Mouse (Mus musculus): ENCODE data around the gene Dnpep. TPM values are rescaled to one million over a fixed set of nuclear protein-coding genes. Genes with fewer than 3 reads are reported as not detected.

Gene Dnpep
- polyA plus RNA-seq (2012; fragmentation: generic; extraction: Trizol): 134 TPM
- long read RNA-seq, experiment 1, transcript Dnpep-209 (14 exons, 1,862 nt): minor isoform, 22 of 173 reads
- long read RNA-seq, experiment 1, transcript Dnpep-202 (15 exons, 1,571 nt): minor isoform, 54 of 173 reads
- long read RNA-seq, experiment 1, transcript Dnpep-201 (15 exons, 2,488 nt): major isoform, 61 of 173 reads
- long read RNA-seq, experiment 1, partial matches to known transcripts: 21 of 173 reads
- long read RNA-seq, experiment 1, other reads (novel, unspliced or antisense): 15 of 173 reads
- long read RNA-seq, experiment 2, transcript Dnpep-201 (15 exons, 2,488 nt): minor isoform, 104 of 335 reads
- long read RNA-seq, experiment 2, transcript Dnpep-202 (15 exons, 1,571 nt): major isoform, 128 of 335 reads
- long read RNA-seq, experiment 2, transcript Dnpep-209 (14 exons, 1,862 nt): minor isoform, 85 of 335 reads
- long read RNA-seq, experiment 2, partial matches to known transcripts: 1 of 335 reads
- long read RNA-seq, experiment 2, other reads (novel, unspliced or antisense): 17 of 335 reads

GRCm38 (mm10) chr1:75317241-75318201 lies at the start of gene Dnpep:
TSS of gene Dnpep (minus strand) at chr1:75317990.
- H3K79me2 ChIP-seq (ENCODE audit: control insufficient read depth, insufficient read depth): no peaks in the 10 kb centered on the region
- no peaks in the 10 kb centered on the region for H3K27me3 ChIP-seq (ENCODE audit: control insufficient read depth, insufficient read depth, insufficient read length)
- TF ChIP-seq CEBPB (IDR thresholded peaks at IDR 0.05; ENCODE audit: low read depth) (peak; percentile 63), FOSL1 (IDR thresholded peaks at IDR 0.05; ENCODE audit: insufficient read depth, low read length, poor library complexity, severe bottlenecking) (no peak), MYOG (IDR thresholded peaks at IDR 0.05; ENCODE audit: control insufficient read depth, extremely low read depth, insufficient read length) (no peak), MYOD1 (IDR thresholded peaks at IDR 0.05; ENCODE audit: control insufficient read depth, insufficient read length, low read depth) (no peak), MAX (IDR thresholded peaks at IDR 0.05) (no peak), USF1 (IDR thresholded peaks at IDR 0.05; ENCODE audit: low read depth) (peak; percentile 87), CTCF (IDR thresholded peaks at IDR 0.05; ENCODE audit: control insufficient read depth, insufficient read depth, insufficient read length) (peak; percentile 91)
- H3K79me3 ChIP-seq (ENCODE audit: low read depth): no peaks in the 10 kb centered on the region
- peak within 1 kb of the TSS; percentile 74 for H3K4me3 ChIP-seq (ENCODE audit: insufficient read depth, poor library complexity, severe bottlenecking)
- peaks cover 4% of the 10 kb centered on the region for H3K36me3 ChIP-seq (ENCODE audit: control insufficient read depth, insufficient read depth)
- H3ac ChIP-seq (ENCODE audit: control insufficient read depth, insufficient read length, low read depth): peak within 1 kb of the TSS; percentile 78

GRCm38 (mm10) chr1:75365510-75366137 lies 47.8 kb upstream of the Dnpep start:
- Histone ChIP-seq H3K79me3 (ENCODE audit: low read depth) (peaks cover 10% of the 10 kb centered on the region), H3K79me2 (ENCODE audit: control insufficient read depth, insufficient read depth) (peaks cover 27% of the 10 kb centered on the region), H3K36me3 (ENCODE audit: control insufficient read depth, insufficient read depth) (no peaks in the 10 kb centered on the region), H3ac (ENCODE audit: control insufficient read depth, insufficient read length, low read depth) (no peak overlapping the region), H3K4me3 (ENCODE audit: insufficient read depth, poor library complexity, severe bottlenecking) (no peak overlapping the region), H3K27me3 (ENCODE audit: control insufficient read depth, insufficient read depth, insufficient read length) (no peaks in the 10 kb centered on the region)
- TF ChIP-seq MAX (IDR thresholded peaks at IDR 0.05) (no peak), USF1 (IDR thresholded peaks at IDR 0.05; ENCODE audit: low read depth) (no peak), CTCF (IDR thresholded peaks at IDR 0.05; ENCODE audit: control insufficient read depth, insufficient read depth, insufficient read length) (no peak), MYOG (IDR thresholded peaks at IDR 0.05; ENCODE audit: control insufficient read depth, extremely low read depth, insufficient read length) (no peak), FOSL1 (IDR thresholded peaks at IDR 0.05; ENCODE audit: insufficient read depth, low read length, poor library complexity, severe bottlenecking) (no peak), MYOD1 (IDR thresholded peaks at IDR 0.05; ENCODE audit: control insufficient read depth, insufficient read length, low read depth) (no peak), CEBPB (IDR thresholded peaks at IDR 0.05; ENCODE audit: low read depth) (no peak)

DNA sequence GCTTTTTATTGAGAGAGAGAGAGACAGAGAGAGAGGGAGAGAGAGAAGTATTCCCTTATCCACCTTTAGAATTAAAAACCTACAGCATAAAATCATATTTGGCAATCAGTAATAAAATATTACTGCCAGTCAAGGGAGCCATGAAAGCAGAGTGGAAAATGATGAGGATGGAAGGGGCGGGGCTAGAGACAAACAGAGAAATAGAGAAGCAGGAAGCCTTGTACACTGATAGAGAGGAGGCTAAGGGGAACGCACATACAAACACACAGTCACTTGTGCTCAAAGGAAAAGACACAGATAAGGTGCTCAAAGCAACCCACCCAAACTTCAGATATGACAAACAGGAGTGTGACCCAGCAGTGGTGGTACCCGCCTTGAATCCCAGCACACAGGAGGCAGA lies 46.1 kb upstream of the Dnpep start:
- H3K4me3 ChIP-seq (ENCODE audit: insufficient read depth, poor library complexity, severe bottlenecking): no peak overlapping the region
- TF ChIP-seq CTCF (IDR thresholded peaks at IDR 0.05; ENCODE audit: control insufficient read depth, insufficient read depth, insufficient read length): no peak
- peaks cover 10% of the 10 kb centered on the region for H3K79me3 ChIP-seq (ENCODE audit: low read depth)
- H3K27me3 ChIP-seq (ENCODE audit: control insufficient read depth, insufficient read depth, insufficient read length): no peaks in the 10 kb centered on the region
- H3ac ChIP-seq (ENCODE audit: control insufficient read depth, insufficient read length, low read depth): no peak overlapping the region
- peaks cover 31% of the 10 kb centered on the region for H3K79me2 ChIP-seq (ENCODE audit: control insufficient read depth, insufficient read depth)
- H3K36me3 ChIP-seq (ENCODE audit: control insufficient read depth, insufficient read depth): no peaks in the 10 kb centered on the region

GRCm38 (mm10) chr1:75361750-75362149 lies 44.0 kb upstream of the Dnpep start:
- no peak for TF ChIP-seq FOSL1 (IDR thresholded peaks at IDR 0.05; ENCODE audit: insufficient read depth, low read length, poor library complexity, severe bottlenecking)
- Histone ChIP-seq H3ac (ENCODE audit: control insufficient read depth, insufficient read length, low read depth) (peak overlapping the region; percentile 55), H3K4me3 (ENCODE audit: insufficient read depth, poor library complexity, severe bottlenecking) (no peak overlapping the region), H3K36me3 (ENCODE audit: control insufficient read depth, insufficient read depth) (no peaks in the 10 kb centered on the region), H3K79me3 (ENCODE audit: low read depth) (peaks cover 10% of the 10 kb centered on the region), H3K27me3 (ENCODE audit: control insufficient read depth, insufficient read depth, insufficient read length) (no peaks in the 10 kb centered on the region), H3K79me2 (ENCODE audit: control insufficient read depth, insufficient read depth) (peaks cover 31% of the 10 kb centered on the region)

- H3K4me3 ChIP-seq (ENCODE audit: insufficient read depth, poor library complexity, severe bottlenecking): peak overlapping the region; percentile 39
- no peaks in the 10 kb centered on the region for H3K36me3 ChIP-seq (ENCODE audit: control insufficient read depth, insufficient read depth)
- peaks cover 10% of the 10 kb centered on the region for H3K79me3 ChIP-seq (ENCODE audit: low read depth)
- TF ChIP-seq USF1 (IDR thresholded peaks at IDR 0.05; ENCODE audit: low read depth): no peak
- no peak for TF ChIP-seq MYOG (IDR thresholded peaks at IDR 0.05; ENCODE audit: control insufficient read depth, extremely low read depth, insufficient read length)
- no peak for TF ChIP-seq FOSL1 (IDR thresholded peaks at IDR 0.05; ENCODE audit: insufficient read depth, low read length, poor library complexity, severe bottlenecking)
- TF ChIP-seq MYOD1 (IDR thresholded peaks at IDR 0.05; ENCODE audit: control insufficient read depth, insufficient read length, low read depth): no peak
- no peak for TF ChIP-seq CEBPB (IDR thresholded peaks at IDR 0.05; ENCODE audit: low read depth)
- TF ChIP-seq CTCF (IDR thresholded peaks at IDR 0.05; ENCODE audit: control insufficient read depth, insufficient read depth, insufficient read length): no peak
- no peak for TF ChIP-seq MAX (IDR thresholded peaks at IDR 0.05)
- H3ac ChIP-seq (ENCODE audit: control insufficient read depth, insufficient read length, low read depth): peak overlapping the region; percentile 84
- H3K79me2 ChIP-seq (ENCODE audit: control insufficient read depth, insufficient read depth): peaks cover 31% of the 10 kb centered on the region
- no peaks in the 10 kb centered on the region for H3K27me3 ChIP-seq (ENCODE audit: control insufficient read depth, insufficient read depth, insufficient read length)
These were observed 43.3 kb upstream of the Dnpep start for GRCm38 (mm10) chr1:75361123-75361522.
